Mouse (Mus musculus): Measurements from ENCODE around the gene Hivep3. TPM values are rescaled to one million over a fixed set of nuclear protein-coding genes. Genes with fewer than 3 reads are reported as not detected.
A peak's percentile ranks its signal among the peaks of the same experiment; 100 is the strongest.

Gene Hivep3
- total and polyA plus RNA-seq, 2 experiments, result 0.95 to 1.5 TPM

- WGBS, result 6% methylated on average over 4 of the region's 4 CpGs
- H3K79me2 ChIP-seq (ENCODE audit: control insufficient read depth, insufficient read depth, low read length), result no peaks in the 10 kb centered on the region
- no peak for DNase-seq (ENCODE audit: extremely low read depth, low read depth, low spot score)
- H3K36me3 ChIP-seq (ENCODE audit: control insufficient read depth, insufficient read depth, low read length), result no peaks in the 10 kb centered on the region
- no peaks in the 10 kb centered on the region for H3K4me1 ChIP-seq (ENCODE audit: control insufficient read depth, insufficient read depth, low read length)
- H3K27ac ChIP-seq (replicated peaks; ENCODE audit: insufficient read depth, low read depth, low read length), result no peak overlapping the region
- peak; percentile 43 for TF ChIP-seq CTCF (IDR thresholded peaks at IDR 0.05; ENCODE audit: low read depth, low read length)
- TF ChIP-seq POLR2A (IDR thresholded peaks at IDR 0.05; ENCODE audit: extremely low read depth, insufficient read depth, low read length), result no peak
- no peaks in the 10 kb centered on the region; the same call in 1 of the 2 replicates for H3K27me3 ChIP-seq (ENCODE audit: control insufficient read depth, insufficient read depth, low read length)
- no peak overlapping the region for H3K9ac ChIP-seq (ENCODE audit: low read depth, low read length)
- no peak overlapping the region for H3K4me3 ChIP-seq (ENCODE audit: insufficient read depth, low read depth, low read length)
Observed at GRCm38 (mm10) chr4:120186934-120187333, 453.4 kb downstream of the Hivep3 start.

Other genes with a start within 250 kb of the Hivep3 start
- not detected in 2 replicates for gene Rimkla, start 241.2 kb upstream of the Hivep3 start, total RNA-seq (2014; rRNA removed)
- not detected in 2 replicates for gene Rimkla, start 241.2 kb upstream of the Hivep3 start, polyA plus RNA-seq (2012; rRNA removed)
- 6.2 and 7.7 TPM in 2 replicates for gene Foxj3, start 196.8 kb upstream of the Hivep3 start, total RNA-seq (2014; rRNA removed)
- 5.0 and 6.7 TPM in 2 replicates for gene Foxj3, start 196.8 kb upstream of the Hivep3 start, polyA plus RNA-seq (2012; rRNA removed)
- gene Frg2f1, start 194.3 kb upstream of the Hivep3 start, total RNA-seq (2014; rRNA removed), result 7.9 and 12.1 TPM in 2 replicates
- gene Frg2f1, start 194.3 kb upstream of the Hivep3 start, polyA plus RNA-seq (2012; rRNA removed), result 9.6 and 9.7 TPM in 2 replicates
- gene Guca2a, start 96.1 kb upstream of the Hivep3 start, total RNA-seq (2014; rRNA removed), result not detected in 2 replicates
- 0.36 and 1.2 TPM in 2 replicates for gene Guca2a, start 96.1 kb upstream of the Hivep3 start, polyA plus RNA-seq (2012; rRNA removed)
- not detected in 2 replicates for gene Guca2b, start 74.8 kb upstream of the Hivep3 start, total RNA-seq (2014; rRNA removed)
- gene Guca2b, start 74.8 kb upstream of the Hivep3 start, polyA plus RNA-seq (2012; rRNA removed), result not detected in 2 replicates